Mouse (Mus musculus) CH12.LX (cell line): ENCODE data around the gene 4921501E09Rik. TPM values are rescaled to one million over a fixed set of nuclear protein-coding genes. Genes with fewer than 3 reads are reported as not detected.

Experiments used
- DNase-seq: peaks from one replicate; pipeline ENCODE4 v3.0.0-alpha.2; 2013; ENCODE audit errors: extremely low read depth
- H3K27ac ChIP-seq: 2 replicates; pipeline ENCODE4 v1.5.1; 2012; ENCODE audit warnings: low read depth, mild to moderate bottlenecking, control low read depth, moderate library complexity; ENCODE audit not compliant: insufficient read depth
- H3K27me3 ChIP-seq: replicated peaks from 2 replicates; pipeline ENCODE3; 2012; ENCODE audit warnings: inconsistent platforms
- H3K36me3 ChIP-seq, 2 experiments: replicated peaks in 1 of 2; 2 replicates each; pipeline versions ENCODE3 to v1.6.1; 2012; ENCODE audit warnings: inconsistent platforms in 1 of 2, low read length in 1 of 2, mild to moderate bottlenecking in 1 of 2, mixed read lengths in 1 of 2, moderate library complexity in 1 of 2; ENCODE audit not compliant: control insufficient read depth in 1 of 2, insufficient read depth in 1 of 2
- H3K4me1 ChIP-seq, 2 experiments: 2 replicates each; pipeline ENCODE4 v1.6.1; 2012; ENCODE audit warnings: inconsistent platforms in 1 of 2, moderate library complexity in 1 of 2; ENCODE audit not compliant: insufficient read depth in 2 of 2, control insufficient read depth in 1 of 2
- H3K4me2 ChIP-seq: 2 replicates; pipeline ENCODE4 v1.6.1; 2012; ENCODE audit warnings: low read depth, mild to moderate bottlenecking, control low read depth; ENCODE audit not compliant: poor library complexity, insufficient read depth, severe bottlenecking
- H3K4me3 ChIP-seq, 3 experiments: fragments of 150-350 bp in 1 of 3; sonication (generic) in 1 of 3; replicated peaks in 1 of 3; 2 replicates each; pipeline versions ENCODE3 to v1.5.1; 2011 to 2012; ENCODE audit warnings: low read depth in 2 of 3, low read length in 2 of 3, mild to moderate bottlenecking in 2 of 3, moderate library complexity in 2 of 3, control low read depth in 1 of 3, improper control_type of control experiment in 1 of 3, inconsistent platforms in 1 of 3, mixed read lengths in 1 of 3; ENCODE audit not compliant: poor library complexity in 1 of 3
- H3K79me2 ChIP-seq: replicated peaks from 2 replicates; pipeline ENCODE4 v1.6.1; 2012; ENCODE audit warnings: mild to moderate bottlenecking, moderate library complexity; ENCODE audit not compliant: control insufficient read depth, poor library complexity, insufficient read depth, severe bottlenecking; ENCODE audit errors: extremely low read depth
- H3K9ac ChIP-seq: 2 replicates; pipeline ENCODE4 v1.6.1; 2012; ENCODE audit warnings: low read depth, mild to moderate bottlenecking, control low read depth, moderate library complexity; ENCODE audit not compliant: insufficient read depth
- H3K9me3 ChIP-seq: replicated peaks from 2 replicates; pipeline ENCODE3; 2012; ENCODE audit warnings: low read length, inconsistent platforms, mixed read lengths
- BHLHE40 ChIP-seq: IDR thresholded peaks from 2 replicates; pipeline ENCODE4 v1.6.1; 2011; ENCODE audit warnings: mild to moderate bottlenecking, low read depth, low read length, improper control_type of control experiment
- CHD2 ChIP-seq: IDR thresholded peaks from 2 replicates; pipeline ENCODE4 v1.6.1; 2011; ENCODE audit warnings: low read length, improper control_type of control experiment
- E2F4 ChIP-seq: IDR thresholded peaks from 2 replicates; pipeline ENCODE4 v1.6.1; 2011; ENCODE audit warnings: low read depth, low read length, improper control_type of control experiment; ENCODE audit not compliant: insufficient replicate concordance
- ELF1 ChIP-seq: IDR thresholded peaks from 2 replicates; pipeline ENCODE4 v1.6.1; 2014; ENCODE audit warnings: low read depth, mild to moderate bottlenecking, inconsistent platforms, low read length, improper control_type of control experiment
- HCFC1 ChIP-seq: IDR thresholded peaks from 2 replicates; pipeline ENCODE4 v1.6.1; 2012; ENCODE audit warnings: low read depth, mild to moderate bottlenecking, inconsistent platforms, low read length, improper control_type of control experiment
- KAT2A ChIP-seq: IDR thresholded peaks from 2 replicates; pipeline ENCODE4 v1.6.1; 2012; ENCODE audit warnings: low read length, improper control_type of control experiment, inconsistent platforms; ENCODE audit not compliant: insufficient replicate concordance
- MEF2A ChIP-seq: IDR thresholded peaks from 2 replicates; pipeline ENCODE4 v1.6.1; 2014; ENCODE audit warnings: low read depth, mild to moderate bottlenecking, inconsistent platforms, low read length, improper control_type of control experiment, borderline replicate concordance
- MXI1 ChIP-seq: IDR thresholded peaks from 2 replicates; pipeline ENCODE4 v1.6.1; 2011; ENCODE audit warnings: mild to moderate bottlenecking, low read depth, low read length, improper control_type of control experiment
- NELFE ChIP-seq: IDR thresholded peaks from 2 replicates; pipeline ENCODE4 v1.6.1; 2011; ENCODE audit warnings: low read depth, low read length, improper control_type of control experiment
- NRF1 ChIP-seq: IDR thresholded peaks from 2 replicates; pipeline ENCODE4 v1.6.1; 2014; ENCODE audit warnings: low read depth, mild to moderate bottlenecking, inconsistent platforms, low read length, improper control_type of control experiment, moderate library complexity
- POLR2A ChIP-seq: IDR thresholded peaks from 2 replicates; pipeline ENCODE4 v1.6.1; 2011; ENCODE audit warnings: low read depth, mild to moderate bottlenecking, improper control_type of control experiment, low read length
- RAD21 ChIP-seq: IDR thresholded peaks from 2 replicates; pipeline ENCODE4 v1.6.1; 2011; ENCODE audit warnings: low read depth, mild to moderate bottlenecking, low read length, improper control_type of control experiment, moderate library complexity
- RCOR1 ChIP-seq: conservative IDR thresholded peaks from 2 replicates; pipeline ENCODE4 v1.6.1; 2012; ENCODE audit warnings: low read depth, mild to moderate bottlenecking, inconsistent platforms, low read length, improper control_type of control experiment
- SIN3A ChIP-seq: IDR thresholded peaks from 2 replicates; pipeline ENCODE4 v1.6.1; 2012; ENCODE audit warnings: low read length, improper control_type of control experiment, inconsistent platforms
- TBP ChIP-seq: conservative IDR thresholded peaks from 2 replicates; pipeline ENCODE4 v1.6.1; 2011; ENCODE audit warnings: low read depth, low read length, improper control_type of control experiment
- TCF12 ChIP-seq: IDR thresholded peaks from 2 replicates; pipeline ENCODE4 v1.6.1; 2014; ENCODE audit warnings: low read depth, mild to moderate bottlenecking, inconsistent platforms, low read length, improper control_type of control experiment
- USF1 ChIP-seq: IDR thresholded peaks from 2 replicates; pipeline ENCODE4 v1.6.1; 2014; ENCODE audit warnings: low read depth, mild to moderate bottlenecking, inconsistent platforms, low read length, improper control_type of control experiment
- USF2 ChIP-seq: conservative IDR thresholded peaks from 2 replicates; pipeline ENCODE4 v1.6.1; 2011; ENCODE audit warnings: low read depth, low read length, improper control_type of control experiment
- ZMIZ1 ChIP-seq: IDR thresholded peaks from 2 replicates; pipeline ENCODE4 v1.6.1; 2012; ENCODE audit warnings: low read depth, mild to moderate bottlenecking, inconsistent platforms, low read length, improper control_type of control experiment
- dilution Hi-C: fragments of 300-500 bp; cut with MboI; formaldehyde crosslinking; loops from 2 replicates; pipeline ENCODE4 v1.14.3; 2020; ENCODE audit warnings: low sequenced_read_pairs; ENCODE audit not compliant: extremely low pct_unique_long_range_greater_than_20kb, extremely low pct_ligation_motif_present
- in situ Hi-C: fragments of 300-500 bp; cut with MboI; formaldehyde crosslinking; loops from 3 replicates; pipeline ENCODE4 v1.14.3; 2019; ENCODE audit warnings: low sequenced_read_pairs, low pct_ligation_motif_present, low pct_unique_long_range_greater_than_20kb, mixed read lengths
- polyA plus RNA-seq: library from polyadenylated mRNA; unstranded; fragments of >175 nt; gene quantifications from 2 replicates; pipeline ENCODE4 v1.2.1, GENCODE M21; 2012; ENCODE audit warnings: low read depth; ENCODE audit not compliant: insufficient read length
- total RNA-seq, 2 experiments: library from RNA; depleted of rRNA; stranded (reverse); fragments of 300-350 nt in 1 of 2; fragments of >200 nt in 1 of 2; gene quantifications; 2 replicates each; pipeline ENCODE4 v1.2.3; 2012 to 2014

The 4921501E09Rik gene
- total and polyA plus RNA-seq, 3 experiments = not detected

- in situ Hi-C loops = no loop called here
- peak; percentile 51; the same call in 1 of the 2 replicates for TF ChIP-seq TCF12
- peak; percentile 73; the same call in 1 of the 2 replicates for TF ChIP-seq RCOR1
- no peak for TF ChIP-seq RAD21
- TF ChIP-seq BHLHE40 = no peak
- TF ChIP-seq POLR2A = peak; percentile 63
- TF ChIP-seq CHD2 = 0 out of 2 replicates have a peak, but pooled peaks have one; percentile 10
- peak; percentile 70; the same call in 1 of the 2 replicates for TF ChIP-seq SIN3A
- TF ChIP-seq HCFC1 = peak; percentile 87
- TF ChIP-seq NRF1 = peak; percentile 79
- TF ChIP-seq NELFE = peak; percentile 47; the same call in 1 of the 2 replicates
- TF ChIP-seq TBP = 0 out of 2 replicates have a peak, but pooled peaks have one; percentile 17
- peak; percentile 58; the same call in 1 of the 2 replicates for TF ChIP-seq ELF1
- TF ChIP-seq ZMIZ1 = 0 out of 2 replicates have a peak, but pooled peaks have one; percentile 17
- peak; percentile 75; the same call in 1 of the 2 replicates for TF ChIP-seq KAT2A
- no peak for TF ChIP-seq USF1
- peak; percentile 39 for TF ChIP-seq MXI1
- 0 out of 2 replicates have a peak, but pooled peaks have one; percentile 44 for TF ChIP-seq E2F4
- no peak for TF ChIP-seq USF2
- peak; percentile 51; the same call in 1 of the 2 replicates for TF ChIP-seq MEF2A
Measured at GRCm38 (mm10) chr17:33092391-33093193, 24.7 kb upstream of the 4921501E09Rik start.

More at GRCm38 (mm10) chr17:33092391-33093193, 24.7 kb upstream of the 4921501E09Rik start:
- dilution Hi-C loops = no loop called here
- H3K79me2 ChIP-seq = peaks cover 6% of the 10 kb centered on the region; the same call in 1 of the 2 replicates
- H3K4me2 ChIP-seq = peak overlapping the region; percentile 93
- no peaks in the 10 kb centered on the region for H3K27me3 ChIP-seq
- peak overlapping the region; percentile 78 to 93 (median 79) for H3K4me3 ChIP-seq
- H3K9ac ChIP-seq = peak overlapping the region; percentile 77
- no peaks in the 10 kb centered on the region for H3K36me3 ChIP-seq
- peak overlapping the region; percentile 81 for H3K27ac ChIP-seq
- H3K9me3 ChIP-seq = no peaks in the 10 kb centered on the region
- DNase-seq = peak; percentile 61
- peaks cover 7 to 25% of the 10 kb centered on the region in 2 experiments; a peak in 3 of 4 replicates for H3K4me1 ChIP-seq
